Comparison of ENCODE assay signal across 9 mouse cellular contexts in the genomic region with DNA sequence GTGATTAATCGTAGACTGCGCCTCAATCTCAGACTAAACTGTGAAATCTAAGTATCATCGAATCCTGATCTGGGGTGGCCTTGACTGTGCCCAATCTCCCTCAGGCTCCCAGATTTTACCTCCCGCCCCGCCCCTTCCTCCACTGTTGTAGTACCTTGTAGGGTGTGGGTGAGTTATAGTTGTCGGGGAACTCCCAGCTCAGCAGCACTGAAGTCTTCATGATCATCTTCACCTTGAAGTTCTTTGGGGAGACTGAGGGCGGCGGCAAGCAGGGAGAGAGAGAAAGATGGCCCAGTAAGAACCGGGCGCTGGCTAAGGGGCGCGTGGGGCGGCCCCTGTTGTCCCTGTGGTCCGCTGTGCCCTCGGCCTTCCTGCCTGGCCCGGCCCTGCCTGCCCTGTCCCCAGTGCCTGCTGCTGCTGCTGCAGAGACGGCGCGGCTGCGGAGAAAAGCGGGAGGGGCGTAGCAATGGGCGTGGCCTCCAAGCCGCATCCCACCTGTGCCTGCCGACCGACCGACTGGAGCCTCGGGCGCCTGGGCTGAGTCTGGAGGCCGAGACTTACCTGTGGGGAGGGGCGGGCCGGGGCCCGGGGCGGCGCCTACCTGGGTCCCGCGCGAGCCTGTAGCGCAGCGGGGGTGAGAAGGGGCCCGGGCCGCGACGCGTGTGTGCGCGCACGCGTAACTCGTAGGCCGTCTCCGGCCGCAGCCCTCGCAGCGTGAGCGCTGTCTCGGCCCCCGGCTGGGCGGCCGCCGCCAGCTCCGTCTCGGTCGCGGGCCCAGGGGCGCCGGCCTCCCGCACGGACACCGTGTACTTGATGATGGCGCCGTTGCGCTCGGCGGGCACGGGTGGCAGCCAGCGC. TPM values are rescaled to one million over a fixed set of nuclear protein-coding genes. Genes with fewer than 3 reads are reported as not detected.
A peak's percentile ranks its signal among the peaks of the same experiment; 100 is the strongest.
DNase-seq lines count a peak whose midpoint lies in the region; ATAC-seq lines count a peak whose summit lies in the region.
"Had no signal": no experiment of that assay in that cellular context is flagged by ENCODE, and none has a peak within 500 bp of the region (broad histone marks: within the 10 kb centered on the region; RNA-seq: fewer than 3 reads in every experiment).

No protein-coding gene starts in this region.

- H3K9me3 ChIP-seq in kidney, embryonic 16.5 days (ENCODE audit: low read length), result no peaks in the 10 kb centered on the region

- ATAC-seq in kidney, embryonic 16.5 days (ENCODE audit: low FRiP score, low TSS enrichment), result peak; percentile 83

- intact Hi-C loops in gastrocnemius, postnatal 14 days (cut with DNase I; ENCODE audit: low total_unique reads), result loop anchor here (5.0 kb wide), 2 partner anchors 57 to 127 kb away; a partner anchor contains a TSS

- H3K27me3 ChIP-seq in kidney, embryonic 16.5 days (ENCODE audit: insufficient read depth, low read length), result no peaks in the 10 kb centered on the region
- H3K27me3 ChIP-seq: CH12.LX had no signal

- WGBS in kidney, embryonic 16.5 days, result 16% methylated on average over 65 of the region's 77 CpGs

- DNase-seq in gastrocnemius, adult 18-20 months (ENCODE audit: low spot score), result peak; percentile 26
- no peak for DNase-seq in gastrocnemius, adult 8-10 months (ENCODE audit: low spot score in 2 of 2)
- DNase-seq in cerebellum, adult 8-10 months, result peak; percentile 49
- DNase-seq in gastrocnemius, postnatal 14 days, result peak; percentile 58
- peak; percentile 79 for DNase-seq in lung, postnatal 36 days
- DNase-seq in spleen, postnatal 36 days (ENCODE audit: low spot score in 2 of 2), result peak; percentile 33 to 39
- no peak for DNase-seq in frontal cortex, postnatal 10 days (ENCODE audit: low spot score in 2 of 2)

- peak overlapping the region; percentile 53 for H3K4me3 ChIP-seq in kidney, embryonic 16.5 days (ENCODE audit: low read length)

- H3K4me1 ChIP-seq in kidney, embryonic 16.5 days (ENCODE audit: insufficient read depth, low read length), result peaks cover 10% of the 10 kb centered on the region

- peak overlapping the region; percentile 76 for H3K9ac ChIP-seq in kidney, embryonic 16.5 days (replicated peaks; ENCODE audit: low read length)

- H3K36me3 ChIP-seq in kidney, embryonic 16.5 days (ENCODE audit: insufficient read depth, low read length), result peaks cover 59% of the 10 kb centered on the region

- H3K4me2 ChIP-seq in kidney, embryonic 16.5 days (replicated peaks; ENCODE audit: low read depth, low read length), result peak overlapping the region; percentile 96

- H3K27ac ChIP-seq in kidney, embryonic 16.5 days (ENCODE audit: low read length), result peak overlapping the region; percentile 72

RNA-seq across cellular contexts. Expression of a gene that starts 51.3 kb away (rescaled TPM):
- 10 to 100 TPM; 30.8 to 38.3 TPM for total RNA-seq in gastrocnemius, adult 18-20 months (2021)
- 10 to 100 TPM; 25.5 to 38.3 (median 30.6) TPM for total RNA-seq in gastrocnemius, adult 8-10 months (2022)
- 10 to 100 TPM; 38.2 to 44.4 TPM for total RNA-seq in gastrocnemius, postnatal 14 days (2021)
- polyA plus RNA-seq in kidney, embryonic 16.5 days (2015; fragmentation: Nextera tagmentation; extraction: Ambion mirVana), result 76.1 and 87.2 TPM in 2 replicates

Comparison
In these comparisons a context has a peak if more than half of its experiments do, and no peak if none do; other contexts are left out.
1. DNase-seq: peak in gastrocnemius, adult 18-20 months (single experiment), cerebellum, adult 8-10 months (single experiment), gastrocnemius, postnatal 14 days (single experiment), lung, postnatal 36 days (single experiment) and spleen, postnatal 36 days (2 of 2); none in gastrocnemius, adult 8-10 months (0 of 2) and frontal cortex, postnatal 10 days (0 of 2).